Mouse (Mus musculus) lung, postnatal 36 days (tissue): ENCODE measurements around the gene Rasgrp4.
"Not testable (repeated sequence)": the region's sequence is repeated elsewhere in the genome, so short reads cannot be mapped to it uniquely, and the experiment has no call there.

Experiments used
- DNase-seq: peaks from one replicate; pipeline ENCODE4 v3.0.0; 2022; ENCODE audit warnings: mixed read lengths

The Rasgrp4 gene

DNA sequence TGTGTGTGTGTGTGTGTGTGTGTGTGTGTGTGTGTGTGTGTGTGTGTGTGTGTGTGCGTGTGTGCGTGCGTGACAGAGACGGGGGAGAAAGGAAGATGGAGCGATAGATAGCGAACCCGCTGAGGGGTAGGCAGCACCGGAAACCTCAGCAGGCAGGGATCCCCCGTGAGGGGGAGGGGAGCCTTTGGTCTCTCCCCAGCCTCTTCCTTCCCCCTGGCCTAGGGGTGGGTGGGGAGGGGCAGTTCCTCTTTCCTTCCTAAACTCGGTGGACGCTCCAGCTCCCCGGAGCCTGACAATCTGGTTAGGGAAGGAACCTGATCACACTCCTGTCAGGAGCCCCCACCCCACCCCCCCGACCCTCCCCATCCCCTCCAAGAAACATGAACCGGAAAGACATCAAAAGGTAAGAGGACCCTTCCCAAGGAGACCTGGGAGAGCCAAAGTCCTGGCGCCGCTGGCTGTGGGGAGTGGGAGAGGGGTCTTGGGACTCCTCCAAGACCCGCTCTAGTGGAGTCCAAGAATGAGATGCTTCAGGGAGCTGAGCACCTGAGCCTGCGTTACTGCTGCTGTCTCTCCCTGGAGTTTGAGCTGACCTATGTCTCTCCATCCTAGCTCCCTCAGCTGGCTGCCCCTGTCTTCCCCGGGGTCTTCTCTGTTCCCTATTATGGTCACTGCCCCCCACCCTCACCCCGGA, at the start of gene Rasgrp4:
TSS of gene Rasgrp4 (plus strand) at position 159 of the 694 bp plus-strand sequence.
- peak; percentile 49 for DNase-seq

DNA sequence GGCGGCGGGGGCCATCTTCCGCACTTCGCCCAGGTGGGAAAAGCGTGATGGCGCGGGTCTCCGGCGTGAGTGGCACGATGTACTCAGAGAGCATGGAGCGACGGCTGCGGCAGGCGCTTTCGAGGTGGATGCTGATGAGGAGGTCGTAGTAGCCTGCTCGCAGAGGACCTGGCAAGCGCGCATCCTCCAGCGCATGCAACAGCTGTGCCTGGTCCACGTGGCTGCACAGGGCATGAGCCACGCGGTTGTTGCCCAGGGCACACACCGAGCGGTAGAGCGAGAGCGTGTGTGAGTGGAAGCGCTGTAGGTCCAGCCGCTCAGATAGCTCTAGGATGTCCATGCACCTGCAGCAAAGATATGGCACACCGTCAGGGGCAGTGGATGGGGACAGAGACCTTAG, 48.7 kb upstream of the Rasgrp4 start:
- no peak for DNase-seq

DNA sequence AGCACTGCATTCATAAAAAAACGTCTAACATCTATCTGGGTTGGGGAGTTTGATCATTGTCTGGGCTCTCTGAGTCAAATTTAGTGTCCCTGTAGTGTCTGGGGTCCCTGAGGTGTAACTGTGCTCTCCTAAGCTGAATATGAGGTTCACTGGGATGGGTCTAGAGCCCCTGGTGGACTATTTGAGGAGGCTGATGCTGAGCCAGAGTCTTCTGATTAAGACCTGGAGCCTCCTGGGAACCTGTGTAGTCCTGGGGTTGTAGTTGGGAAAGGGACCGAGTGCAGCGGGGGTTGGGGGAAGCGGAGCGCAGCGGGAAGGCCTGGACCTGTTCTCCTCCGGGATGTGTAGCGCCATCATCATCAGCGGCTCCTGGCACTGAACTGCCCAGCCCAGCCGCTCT, 47.7 kb upstream of the Rasgrp4 start:
- no peak for DNase-seq

DNA sequence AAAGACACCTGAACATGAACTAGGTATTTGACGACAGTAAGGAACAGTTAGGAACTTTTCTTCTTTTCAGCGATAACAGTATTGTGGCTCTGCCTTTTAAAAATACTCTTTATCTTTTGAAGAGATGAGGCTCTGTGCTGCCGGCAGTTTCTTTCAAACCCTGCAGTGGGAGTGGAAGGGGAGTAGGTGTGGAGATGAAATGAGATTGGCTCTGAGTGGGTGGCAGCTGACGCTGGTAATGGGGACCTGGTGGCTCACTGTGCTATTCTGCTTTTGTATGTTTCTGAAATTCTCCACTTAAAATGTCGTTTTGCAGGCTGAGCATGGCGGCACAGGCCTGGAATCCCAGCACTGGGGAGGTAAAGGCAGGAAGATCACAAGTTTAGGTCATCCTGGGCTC, 45.8 kb upstream of the Rasgrp4 start:
- DNase-seq: no peak

DNA sequence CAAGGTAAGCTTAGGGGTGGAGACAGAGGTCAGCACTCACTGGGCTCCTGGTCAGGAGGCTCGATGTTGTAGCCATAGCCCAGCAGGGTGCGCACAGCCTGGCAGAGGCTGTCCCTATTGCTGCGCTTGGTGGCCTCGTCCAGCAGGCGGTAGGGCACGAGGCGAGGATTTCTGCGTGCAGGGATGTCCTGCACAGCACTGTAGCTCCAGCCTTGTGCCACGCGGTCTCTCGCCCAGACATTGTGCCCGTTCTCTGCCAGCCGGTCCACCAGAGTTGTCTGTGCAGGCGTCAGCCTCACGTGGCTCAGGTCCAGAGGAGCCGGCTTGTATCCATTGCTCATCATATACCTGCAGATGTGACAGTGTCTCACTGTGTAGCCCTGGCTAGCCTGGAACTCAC, 37.5 kb upstream of the Rasgrp4 start:
- DNase-seq: no peak

DNA sequence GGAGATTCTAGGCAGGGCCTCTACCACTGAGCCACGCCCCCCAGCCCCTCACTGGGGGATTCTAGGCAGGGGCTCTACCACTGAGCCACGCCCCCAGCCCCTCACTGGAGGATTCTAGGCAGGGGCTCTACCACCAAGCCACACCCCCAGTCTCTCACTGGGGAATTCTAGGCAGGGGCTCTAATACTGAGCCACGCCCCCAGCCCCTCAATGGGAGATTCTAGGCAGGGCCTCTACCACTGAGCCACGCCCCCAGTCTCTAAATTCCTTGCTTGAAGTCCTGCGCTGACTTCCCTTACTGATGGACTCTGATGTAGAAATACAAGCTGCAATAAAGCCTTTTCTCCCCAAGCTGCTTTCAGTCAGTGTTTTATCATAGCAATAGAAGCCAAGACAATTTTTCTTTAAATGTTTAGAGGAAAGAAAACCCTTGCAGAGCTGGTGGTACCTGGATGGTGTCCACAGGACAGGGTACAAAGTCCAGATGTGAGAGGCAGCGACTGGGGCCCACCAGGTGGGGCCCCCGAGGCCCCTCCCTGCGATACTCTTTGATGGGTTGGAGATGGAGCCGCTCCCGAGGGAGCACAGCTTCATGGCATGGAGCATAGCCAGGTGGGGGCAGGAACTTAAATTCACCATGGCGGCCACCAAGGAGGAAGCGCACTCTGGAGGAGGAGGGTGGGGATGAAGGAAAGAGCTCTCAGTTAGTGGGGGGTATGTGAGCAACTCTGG, 33.2 kb upstream of the Rasgrp4 start:
- no peak for DNase-seq

DNA sequence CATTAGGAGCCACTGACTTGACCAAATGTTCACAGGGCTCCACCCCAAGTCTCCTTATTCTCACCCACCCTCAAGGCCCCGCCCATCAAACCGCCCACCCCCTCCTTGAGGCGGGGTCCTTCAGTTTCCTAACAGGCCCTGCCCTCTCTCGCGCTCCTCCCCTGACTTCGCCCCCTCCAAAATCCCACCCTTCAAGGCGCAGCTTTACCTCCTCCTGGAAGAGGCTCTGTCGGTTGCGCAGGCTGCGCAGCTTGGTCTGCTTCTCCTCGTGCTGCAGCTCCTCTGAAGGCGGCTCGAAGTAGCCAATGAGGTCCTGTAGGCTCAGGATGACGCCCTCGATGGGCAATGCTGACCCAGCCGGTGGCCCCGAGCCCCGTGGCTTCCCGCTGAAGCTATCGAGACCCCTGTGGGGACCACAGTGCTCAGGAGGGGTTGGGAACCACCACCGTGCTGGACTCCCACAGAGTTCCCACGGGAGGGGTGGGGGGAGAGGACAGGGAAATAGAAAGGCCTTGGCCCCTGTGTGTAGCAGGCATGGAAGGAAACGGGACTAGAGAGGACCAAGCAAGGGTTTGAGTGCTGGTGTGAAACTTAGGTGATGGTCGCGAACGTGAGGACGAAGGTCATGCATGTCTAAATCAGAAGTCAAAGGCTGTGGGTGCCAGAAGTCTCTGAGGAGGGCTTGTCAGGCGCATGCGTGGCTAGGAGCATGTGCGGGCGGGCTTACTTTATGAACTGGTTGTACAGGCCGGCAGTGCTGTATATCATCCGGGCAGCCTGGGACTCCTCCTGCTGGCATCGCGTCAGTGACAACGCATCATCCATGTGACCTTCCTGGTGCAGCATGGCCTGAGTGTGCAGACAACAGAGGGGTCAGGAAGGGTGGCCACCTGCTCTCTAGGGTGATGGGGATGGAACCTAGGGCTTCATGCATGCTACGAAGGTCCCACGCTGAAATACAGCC, 25.4 kb upstream of the Rasgrp4 start:
- DNase-seq: peak; percentile 70

DNA sequence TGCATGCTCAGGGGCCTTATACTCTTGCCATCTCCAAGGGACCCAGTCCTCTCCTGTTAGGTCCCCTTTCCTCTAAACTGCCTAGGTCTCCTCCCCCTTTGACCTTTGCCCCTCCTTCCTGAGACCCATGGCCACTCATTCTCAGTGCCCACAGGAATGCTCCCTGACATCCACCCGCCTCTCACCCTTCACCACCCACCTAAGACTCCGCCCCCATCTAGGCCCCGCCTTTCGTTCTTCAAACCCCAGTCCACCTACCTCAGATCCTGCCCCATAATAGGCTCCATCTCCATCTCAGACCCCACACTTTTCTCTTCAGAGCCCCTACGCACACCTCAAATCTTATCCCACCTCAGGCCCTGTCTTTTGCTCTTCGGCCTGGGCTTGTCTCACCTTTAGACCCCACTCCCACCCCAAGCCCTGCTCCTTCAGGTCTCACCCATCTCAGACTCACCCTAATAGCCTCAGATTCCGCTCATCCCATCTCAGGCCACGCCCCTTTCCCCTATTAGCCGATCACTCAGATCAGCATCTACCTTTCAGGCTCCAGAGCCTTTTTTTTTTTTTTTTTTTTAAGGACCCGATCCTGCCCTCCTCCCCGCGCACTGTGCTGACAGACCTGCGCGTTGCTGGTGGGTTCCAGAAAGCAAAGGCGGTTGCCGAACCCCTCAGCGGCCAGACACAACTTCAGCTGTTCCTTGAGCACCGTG, 16.4 kb upstream of the Rasgrp4 start:
- no peak for DNase-seq

DNA sequence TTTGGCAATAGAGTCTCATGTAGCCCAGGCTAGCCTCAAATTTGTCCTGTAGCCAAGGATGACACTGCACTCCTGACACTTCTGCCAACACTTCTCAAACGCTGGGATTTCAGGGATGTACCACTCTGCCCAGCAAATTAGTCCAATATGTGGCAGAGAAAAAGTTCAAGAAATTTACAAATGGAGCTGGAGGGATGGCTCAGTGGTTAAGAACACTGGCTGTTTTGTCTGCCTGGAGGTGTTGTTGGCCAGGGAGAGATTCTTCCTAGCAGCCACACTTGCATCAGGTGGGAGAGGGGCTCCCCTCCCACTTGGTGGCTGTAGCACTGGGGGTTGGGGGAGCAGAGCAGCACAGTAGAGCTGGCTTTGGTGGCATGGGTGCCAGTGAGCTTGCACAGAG, 15.1 kb upstream of the Rasgrp4 start:
- DNase-seq: no peak

DNA sequence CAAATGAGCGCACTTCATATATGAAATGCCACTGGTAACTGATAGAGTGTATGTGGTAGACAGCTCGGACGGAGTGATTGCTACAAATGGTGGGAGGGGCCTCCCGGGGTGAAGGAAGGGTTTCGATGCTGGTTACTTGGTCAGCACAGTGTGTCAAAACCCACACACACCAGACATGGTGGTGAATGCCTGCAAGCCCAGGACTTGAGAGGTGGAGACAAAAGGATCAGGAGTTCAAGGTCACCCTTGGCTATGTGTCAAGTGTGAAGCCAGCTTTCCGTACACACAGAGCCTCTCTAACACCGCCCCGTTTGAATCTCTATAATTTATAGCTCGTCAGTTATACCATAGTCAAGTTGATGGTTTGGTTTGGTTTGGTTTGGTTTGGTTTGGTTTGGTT, 11.8 kb upstream of the Rasgrp4 start:
- no peak for DNase-seq

DNA sequence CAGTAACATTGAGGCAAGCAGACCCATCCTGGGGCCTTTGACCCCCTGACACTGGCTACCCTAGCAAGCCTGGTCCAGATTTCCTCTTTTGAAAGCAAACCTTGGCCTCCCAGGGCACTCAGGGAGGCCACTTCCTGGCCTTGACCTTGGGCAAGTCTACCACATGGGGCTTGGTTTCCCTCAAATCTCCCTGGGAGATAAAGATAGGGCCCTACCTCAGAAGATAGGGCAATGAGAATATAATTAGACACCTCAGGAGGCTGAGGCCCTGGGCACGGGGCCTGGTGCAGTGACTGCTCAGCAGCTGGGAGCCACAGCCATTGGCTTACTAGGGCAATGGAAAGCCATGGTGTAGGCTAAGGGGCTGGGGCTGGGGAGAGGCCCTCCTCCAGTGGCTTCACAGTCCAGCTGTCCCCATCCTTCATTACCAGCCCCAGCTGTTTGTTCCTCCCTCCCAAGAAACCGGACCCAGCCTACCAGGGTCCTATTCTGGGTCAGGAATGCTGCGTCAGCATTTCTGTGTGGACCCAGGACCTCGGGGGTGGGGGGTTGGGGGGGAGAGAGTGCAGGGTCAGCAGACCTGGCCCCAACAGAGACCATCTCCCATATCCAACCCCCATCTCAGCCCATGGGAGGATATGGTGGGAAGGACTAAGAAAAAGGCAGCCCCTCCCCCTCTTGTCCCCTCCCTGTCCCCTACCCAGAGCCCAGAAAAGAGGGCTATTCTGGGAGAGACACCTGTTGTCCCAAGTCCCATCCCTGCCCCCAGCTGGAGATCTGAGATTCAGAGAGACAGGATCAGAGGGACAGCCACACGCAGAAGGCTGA, 10.9 kb upstream of the Rasgrp4 start:
- no peak for DNase-seq

DNA sequence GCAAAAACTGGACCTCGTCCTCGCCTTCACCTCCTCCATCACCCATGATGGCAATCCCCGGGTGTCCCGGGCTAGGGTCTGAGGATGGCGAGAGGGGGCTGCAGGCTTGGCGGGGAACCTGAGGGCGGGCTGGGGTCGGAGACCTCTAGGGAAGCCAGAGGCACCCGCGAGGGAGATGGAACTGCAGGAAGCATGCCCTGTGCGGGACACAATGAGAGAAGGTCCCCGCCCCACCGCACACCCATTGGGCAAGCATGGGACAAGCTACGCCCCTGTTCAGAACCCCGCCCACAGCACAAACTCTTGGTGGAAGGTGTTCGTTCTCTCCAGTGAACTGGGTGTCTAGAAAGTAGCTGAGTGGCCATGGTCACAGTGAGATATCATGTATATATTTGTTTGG, 9.7 kb upstream of the Rasgrp4 start, which contains the start of gene Ryr1:
TSS of gene Ryr1 (minus strand) at position 210 of the 400 bp plus-strand sequence.
- DNase-seq: peak; percentile 84

DNA sequence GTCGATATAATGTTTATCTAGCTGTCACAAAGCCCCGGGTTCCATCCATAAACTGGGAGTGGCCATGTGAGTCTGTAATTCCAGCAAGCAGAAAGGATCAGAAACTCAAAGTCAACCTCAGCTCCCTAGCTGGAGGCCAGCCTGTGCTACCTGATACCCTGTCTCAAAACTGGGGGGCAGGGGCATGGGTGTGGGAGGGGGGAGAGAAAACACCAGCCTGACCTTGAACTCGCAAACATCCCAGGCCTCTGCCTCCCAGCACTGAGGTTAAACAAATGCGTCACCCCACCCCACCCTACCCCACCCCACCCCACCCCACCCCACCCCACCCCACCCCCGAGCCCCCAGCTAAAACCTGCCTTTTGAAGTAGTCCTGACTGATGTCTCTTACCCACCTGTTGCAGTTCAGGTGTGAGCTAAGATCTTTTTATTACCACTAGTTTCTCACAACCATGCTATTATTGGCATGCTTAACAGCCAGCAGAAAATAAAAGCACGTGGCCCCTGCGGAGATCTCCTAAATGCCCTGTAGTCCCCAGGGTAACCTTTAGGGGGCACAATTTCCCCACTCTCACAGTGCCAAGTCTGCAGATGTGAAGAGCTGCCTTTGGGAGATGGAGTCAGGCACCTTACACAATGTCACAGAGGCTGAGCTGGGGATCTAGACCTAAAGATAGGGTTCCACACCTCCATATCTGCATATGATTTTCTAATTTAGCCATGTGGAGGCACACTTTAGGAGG, 8.3 kb upstream of the Rasgrp4 start:
- DNase-seq: peak; percentile 88

DNA sequence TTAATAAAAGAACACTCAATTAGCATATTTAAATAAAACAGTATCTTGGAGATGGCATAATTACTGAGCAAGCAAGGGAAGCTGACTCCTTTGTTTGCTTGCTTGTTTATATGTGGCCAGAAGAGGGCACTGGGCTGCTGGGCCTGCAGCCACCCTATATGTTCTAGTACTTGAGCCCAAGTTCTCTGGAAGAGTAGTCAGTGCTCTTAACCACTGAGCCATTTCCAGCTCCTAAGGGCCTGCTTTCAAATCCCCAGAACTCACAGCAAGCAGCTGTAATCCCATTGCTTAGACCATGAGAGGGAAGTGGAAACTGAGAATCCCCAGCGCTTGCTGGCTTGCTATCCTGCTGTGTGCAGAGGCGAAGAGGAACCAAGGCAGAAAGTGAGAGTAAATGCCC, 5.9 kb upstream of the Rasgrp4 start:
- DNase-seq: peak; percentile 26

DNA sequence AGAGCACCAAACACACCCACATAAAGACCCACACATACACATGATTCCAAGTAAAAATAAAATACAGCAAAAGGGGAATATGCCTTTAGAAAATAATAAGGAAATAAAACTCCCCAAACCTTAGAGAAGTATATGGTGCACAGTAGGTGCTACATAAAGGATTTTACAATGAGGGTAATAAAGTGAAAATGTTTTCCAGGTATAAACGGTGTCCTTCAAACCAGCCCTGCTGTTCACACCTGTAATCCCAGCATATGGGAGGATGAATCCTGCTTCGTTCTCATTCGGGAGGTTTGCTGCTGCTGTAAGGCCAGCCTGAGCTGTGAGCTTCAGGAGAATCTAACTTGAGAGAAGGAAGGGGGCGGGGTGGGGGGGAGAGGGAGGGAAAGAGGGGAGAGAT, 421 bp upstream of the Rasgrp4 start:
- no peak for DNase-seq

DNA sequence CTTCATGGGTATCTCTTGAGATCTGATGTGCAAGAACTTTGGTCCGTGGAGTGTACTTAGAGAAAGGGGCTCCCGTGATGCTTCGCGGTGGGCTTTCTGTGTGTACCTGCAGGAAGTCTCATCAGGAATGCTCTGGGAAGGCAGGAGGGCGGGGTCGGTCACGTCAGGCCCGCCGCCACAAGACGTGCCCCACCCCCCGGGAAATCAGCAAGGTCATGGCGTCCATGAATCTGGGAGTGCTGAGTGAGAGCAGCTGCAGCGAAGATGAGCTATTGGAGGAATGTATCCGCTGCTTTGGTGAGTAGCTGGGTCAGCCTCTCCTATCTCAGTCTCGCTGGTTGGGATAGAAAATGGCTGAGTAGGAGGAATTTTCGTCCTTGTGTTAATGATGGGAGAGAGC, 2.8 kb downstream of the Rasgrp4 start:
- no peak for DNase-seq

DNA sequence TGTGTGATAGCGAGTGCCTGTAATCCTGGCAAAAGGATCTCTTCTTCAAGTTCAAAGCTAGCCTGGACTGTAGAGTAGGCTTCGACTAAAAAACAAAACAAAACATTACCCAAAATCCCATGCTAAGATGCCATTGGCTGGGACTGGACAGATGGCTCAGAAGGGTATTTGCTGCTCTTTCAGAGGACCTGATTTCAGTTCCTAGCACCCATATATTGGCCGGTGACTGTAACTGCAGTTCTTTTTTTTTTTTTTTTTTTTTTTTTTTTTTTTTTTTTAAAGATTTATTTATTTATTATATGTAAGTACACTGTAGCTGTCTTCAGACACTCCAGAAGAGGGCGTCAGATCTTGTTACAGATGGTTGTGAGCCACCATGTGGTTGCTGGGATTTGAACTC, 4.6 kb downstream of the Rasgrp4 start:
- not testable (repeated sequence) for DNase-seq

DNA sequence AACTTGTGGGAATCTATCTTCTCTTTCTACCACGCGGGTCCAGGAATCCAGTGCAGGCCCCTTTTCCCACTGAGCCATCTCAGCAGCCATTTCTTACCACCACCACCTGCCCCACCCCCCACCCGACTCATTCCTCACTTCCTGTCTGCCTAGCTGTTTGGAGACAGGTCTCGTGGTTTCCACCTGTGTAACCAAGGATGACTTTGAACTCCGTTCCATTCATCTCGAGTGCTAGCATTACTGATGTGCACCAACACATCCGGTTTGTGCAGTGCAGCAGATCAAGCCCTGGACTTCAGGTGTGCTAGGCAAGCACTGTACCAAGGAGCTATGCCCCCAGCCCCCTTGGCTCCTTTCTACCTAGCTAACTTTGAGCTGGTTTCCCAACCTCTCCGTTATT, 6.8 kb downstream of the Rasgrp4 start:
- DNase-seq: no peak

DNA sequence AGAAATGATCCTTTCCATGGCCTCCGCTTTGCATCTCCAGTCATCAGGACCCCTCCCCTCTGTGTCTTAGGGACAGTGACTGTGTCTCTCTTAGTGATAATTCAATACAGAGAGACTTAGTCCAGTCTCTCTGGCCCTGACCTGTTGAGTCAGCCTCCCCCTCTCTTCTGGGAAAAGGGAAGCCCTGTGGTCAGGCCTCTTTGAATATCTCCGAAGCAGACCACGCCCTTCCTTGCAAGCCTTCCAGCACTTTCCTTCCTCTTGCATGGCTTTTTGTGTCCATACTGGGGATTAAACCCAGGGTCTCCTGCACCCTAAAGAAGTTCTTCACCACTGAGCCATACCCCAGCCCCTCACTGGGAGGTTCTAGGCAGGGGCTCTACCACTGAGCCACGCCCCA, 9.4 kb downstream of the Rasgrp4 start:
- DNase-seq: peak; percentile 61

DNA sequence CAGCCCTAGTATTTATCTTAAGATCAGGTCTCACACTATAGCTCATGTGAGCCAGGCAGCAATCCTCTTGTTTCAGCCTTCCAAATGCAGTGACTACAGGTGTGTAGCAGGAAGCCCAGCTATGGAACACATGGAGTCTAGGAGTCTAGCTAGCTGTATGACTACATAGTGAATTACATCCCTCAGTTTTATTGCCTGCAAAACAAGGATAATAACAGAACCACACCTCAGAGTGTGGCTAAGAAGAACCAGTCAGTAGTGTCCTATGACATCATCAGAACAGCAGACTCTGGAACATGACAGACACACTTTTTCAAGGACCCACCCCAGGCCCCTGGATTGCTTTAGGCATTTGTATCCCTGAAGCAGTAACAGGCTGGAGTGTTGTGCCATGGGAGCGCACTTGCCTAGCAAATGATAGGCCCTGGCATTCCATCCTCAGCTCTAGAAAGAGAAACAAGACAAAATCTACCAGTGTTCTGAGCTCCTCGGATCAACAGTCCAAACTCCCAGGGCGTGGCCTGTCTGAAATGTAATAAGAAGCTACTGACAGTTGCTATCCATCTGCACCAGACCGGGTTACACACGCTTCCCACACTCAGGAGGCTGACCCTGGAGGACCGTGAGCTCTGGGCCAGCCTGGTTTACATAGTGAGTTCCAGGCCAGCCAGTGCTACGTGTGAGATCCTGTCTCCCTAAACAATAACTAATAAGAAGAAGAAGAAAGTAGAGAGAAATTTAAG, 12.1 kb downstream of the Rasgrp4 start:
- no peak for DNase-seq
